In the genomic region with DNA sequence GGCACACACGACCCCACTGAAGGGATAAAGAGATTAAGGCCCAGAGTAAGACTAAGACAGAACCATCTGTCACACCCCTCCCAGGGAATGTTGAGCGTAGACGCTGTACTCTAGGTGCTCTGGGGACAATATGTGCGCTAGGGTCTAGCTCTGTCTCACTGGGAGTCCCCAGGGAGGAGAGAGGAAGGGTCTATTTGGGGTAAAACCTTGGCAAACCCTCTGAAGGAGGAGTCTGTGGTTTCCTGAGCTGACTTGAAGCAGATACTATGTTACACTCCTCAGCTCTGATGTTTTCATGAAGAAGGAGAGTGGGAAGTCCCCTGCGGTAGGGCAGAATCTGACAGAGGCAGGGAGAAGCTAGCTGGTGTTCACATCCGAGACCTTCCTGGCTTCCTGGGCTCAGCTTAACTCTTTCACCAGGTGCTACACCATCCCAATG, we compare ENCODE assay signal across 1 mouse cellular context.
TF ChIP-seq lines count a peak whose summit lies in the region.

No protein-coding gene starts in this region.

TF ChIP-seq in CH12.LX, 34 proteins besides CTCF, POLR2A, EP300 and RAD21 (continued from another document):
- peak; percentile 67; the same call in 1 of the 2 replicates for TF ChIP-seq TCF12 (IDR thresholded peaks at IDR 0.05; ENCODE audit: low read depth, low read length)
- TF ChIP-seq IRF4 (IDR thresholded peaks at IDR 0.05; ENCODE audit: low read depth, low read length) = peak; percentile 86
- TF ChIP-seq SIN3A (IDR thresholded peaks at IDR 0.05; ENCODE audit: low read length) = no peak
- peak; percentile 56; the same call in 1 of the 2 replicates for TF ChIP-seq MAZ (IDR thresholded peaks at IDR 0.05; ENCODE audit: low read depth, low read length)
- TF ChIP-seq MEF2A (IDR thresholded peaks at IDR 0.05; ENCODE audit: borderline replicate concordance, low read depth, low read length) = peak; percentile 95
- no peak for TF ChIP-seq CHD1 (IDR thresholded peaks at IDR 0.05; ENCODE audit: low read depth, low read length)
- TF ChIP-seq POLR2AphosphoS2 (IDR thresholded peaks at IDR 0.05; ENCODE audit: low read depth, low read length) = no peak
- TF ChIP-seq JUN (IDR thresholded peaks at IDR 0.05; ENCODE audit: insufficient read depth, low read depth, low read length) = 0 out of 2 replicates have a peak, but pooled peaks have one; percentile 43
